Mouse (Mus musculus): ENCODE measurements around the gene Tcp11l2.

Gene Tcp11l2

DNA sequence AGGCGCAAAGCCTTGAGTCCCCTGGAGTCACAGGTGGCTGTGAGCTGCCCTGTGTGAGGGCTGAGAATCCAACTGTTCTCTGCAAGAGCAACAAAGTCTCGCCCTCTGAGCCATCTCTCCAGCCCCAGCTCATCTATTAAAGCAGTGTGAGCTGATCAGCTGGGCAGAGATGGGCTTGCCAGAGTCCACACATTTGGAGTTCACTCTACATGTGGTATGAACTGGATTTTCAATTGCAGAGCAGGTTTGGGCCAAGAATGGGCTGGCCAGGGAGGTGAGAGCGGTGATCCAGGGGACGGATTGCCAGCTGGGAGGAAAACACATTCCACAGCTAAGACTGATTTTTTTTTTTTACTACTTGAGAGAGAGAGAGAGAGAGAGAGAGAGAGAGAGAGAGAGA is 80.2 kb downstream of the Tcp11l2 start:
- no peak for DNase-seq (ENCODE audit: low spot score in 2 of 2)

DNA sequence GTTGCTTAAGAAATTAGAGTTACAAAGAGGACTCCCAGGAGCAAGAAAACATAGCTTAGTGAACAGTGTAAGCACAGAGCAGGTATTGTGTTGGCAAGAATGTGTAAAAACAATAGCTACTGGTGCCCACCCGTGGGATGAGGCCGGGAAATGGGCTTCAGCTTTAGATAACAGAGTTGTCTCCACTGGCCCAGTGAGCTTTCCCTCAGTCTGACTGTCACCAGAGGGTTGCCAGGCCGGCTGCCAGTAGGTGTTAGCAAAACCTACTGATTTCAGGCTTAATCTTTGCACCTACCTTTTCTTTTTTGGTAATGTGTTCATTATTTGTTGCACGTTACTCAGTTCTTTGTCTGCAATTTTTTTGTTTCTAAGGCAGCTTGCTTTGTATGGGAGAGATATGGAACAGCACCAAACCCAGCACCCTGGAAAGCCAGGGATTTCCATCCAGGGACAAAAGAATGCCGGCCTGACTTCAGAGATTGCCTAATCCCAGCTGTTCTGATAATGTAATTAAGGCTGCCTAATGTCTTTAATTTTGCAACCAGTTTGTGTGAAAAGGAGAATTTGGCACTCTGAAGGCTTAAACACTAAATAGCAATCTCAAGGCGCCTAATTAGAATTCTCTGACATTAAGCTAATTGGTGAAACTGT is 81.1 kb downstream of the Tcp11l2 start:
- no peak for DNase-seq (ENCODE audit: low spot score in 2 of 2)

DNA sequence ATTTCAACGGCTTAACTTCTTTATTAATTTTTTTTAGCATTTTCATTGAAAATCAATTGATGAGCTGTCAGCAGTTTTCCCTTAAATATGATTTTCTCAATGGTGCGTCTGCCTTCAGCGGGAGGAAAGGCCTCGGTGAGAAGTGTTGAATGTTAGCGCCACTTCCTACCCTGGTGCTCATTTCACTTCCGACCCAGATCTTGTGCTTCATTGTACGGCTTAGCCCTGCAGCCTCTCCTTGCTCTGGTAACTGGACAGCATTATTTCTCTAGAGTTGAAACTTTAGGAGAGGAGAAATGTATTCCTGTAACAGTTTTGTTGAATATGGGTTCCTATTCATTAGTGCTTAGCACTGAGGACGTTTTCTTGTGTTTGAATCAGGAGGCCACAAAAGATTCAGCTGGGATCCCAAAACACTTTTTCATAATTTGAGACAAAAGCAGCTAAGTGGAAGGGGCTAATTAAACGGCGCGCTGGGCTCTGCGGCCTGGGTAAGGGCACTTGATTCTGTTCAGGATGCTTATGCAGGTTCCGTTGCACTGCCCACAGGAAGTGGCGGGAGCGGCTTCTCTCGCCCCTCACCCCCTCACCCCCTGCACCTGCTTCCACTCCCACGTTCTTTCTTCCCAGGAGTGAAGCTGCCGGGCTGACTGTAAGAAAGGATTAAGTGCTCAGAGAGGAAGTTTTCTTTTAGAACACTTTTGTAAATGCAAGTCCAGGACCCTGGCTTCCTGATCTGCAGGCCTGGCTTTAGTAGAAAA is 81.8 kb downstream of the Tcp11l2 start:
- DNase-seq (ENCODE audit: low spot score in 2 of 2), result no peak

DNA sequence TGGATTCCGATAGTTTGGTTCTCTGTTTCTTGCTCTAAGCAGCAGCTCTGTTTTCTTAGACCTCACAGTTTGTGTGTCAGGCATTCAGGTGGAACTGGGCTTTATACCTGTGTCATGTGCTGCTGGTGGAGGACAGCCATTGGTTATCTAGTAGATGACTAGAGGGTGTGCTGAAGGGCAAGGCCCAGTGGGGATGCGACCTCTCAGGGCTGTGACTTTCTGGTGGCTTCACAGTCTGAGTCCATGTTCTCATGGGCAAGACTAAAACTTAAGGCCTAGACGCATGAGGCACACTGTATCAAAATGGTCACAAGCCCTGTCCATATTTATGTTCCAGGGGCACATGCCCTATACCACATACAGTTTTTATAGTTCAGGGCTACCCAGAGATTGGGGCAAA is 82.9 kb downstream of the Tcp11l2 start:
- no peak for DNase-seq (ENCODE audit: low spot score in 2 of 2)

DNA sequence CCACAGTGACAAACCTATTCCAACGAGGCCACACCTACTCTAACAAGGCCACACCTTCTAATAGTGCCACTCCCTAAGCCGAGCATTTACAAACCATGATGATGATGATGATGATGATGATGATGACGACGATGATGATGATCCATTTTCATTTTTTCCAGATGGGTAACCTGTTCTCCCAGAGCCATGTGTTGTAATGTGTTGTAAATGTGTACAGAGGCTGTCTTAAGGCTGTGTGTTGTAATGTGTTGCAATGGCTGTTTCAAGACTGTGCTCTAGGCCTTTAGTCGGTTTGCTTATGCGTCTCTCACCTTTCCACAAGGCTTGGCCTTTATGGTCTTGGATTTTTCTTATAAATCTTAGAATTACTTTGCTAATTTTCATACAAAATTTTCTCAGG is 85.7 kb downstream of the Tcp11l2 start:
- no peak for DNase-seq (ENCODE audit: low spot score in 2 of 2)

Measured in spleen, postnatal 14 days (tissue).